Mouse (Mus musculus) forebrain, embryonic 14.5 days (tissue): ENCODE data around the gene Ryk. TPM values are rescaled to one million over a fixed set of nuclear protein-coding genes. Genes with fewer than 3 reads are reported as not detected.

Experiments
- ATAC-seq: fragments of 200-750 bp; cut with Nextera tagmentation; 2 replicates; pipeline ENCODE4 v1.8.0; 2017; ENCODE audit warnings: mild to moderate bottlenecking, moderate library complexity
- DNase-seq: peaks from one replicate; pipeline ENCODE4 v3.0.0-alpha.2; 2015; ENCODE audit warnings: low spot score
- H3K27ac ChIP-seq: fragments of 300-500 bp; sonication (generic); 2 replicates; pipeline ENCODE4 v1.5.1; 2014; ENCODE audit warnings: low read depth, mild to moderate bottlenecking, control low read depth, low read length, moderate library complexity
- H3K27me3 ChIP-seq: fragments of 300-500 bp; sonication (generic); replicated peaks from 2 replicates; pipeline ENCODE4 v1.6.1; 2014; ENCODE audit warnings: low read length, control low read depth, mixed read lengths; ENCODE audit not compliant: control insufficient read depth, insufficient read depth
- H3K36me3 ChIP-seq: fragments of 300-500 bp; sonication (generic); 2 replicates; pipeline ENCODE4 v1.6.1; 2014; ENCODE audit warnings: low read length, control low read depth; ENCODE audit not compliant: control insufficient read depth, insufficient read depth
- H3K4me1 ChIP-seq: fragments of 300-500 bp; sonication (generic); 2 replicates; pipeline ENCODE4 v1.6.1; 2014; ENCODE audit warnings: antibody characterized with exemption, low read length, control low read depth; ENCODE audit not compliant: control insufficient read depth, insufficient read depth
- H3K4me2 ChIP-seq: fragments of 300-500 bp; sonication (generic); 2 replicates; pipeline ENCODE4 v1.6.1; 2014; ENCODE audit warnings: mild to moderate bottlenecking, control low read depth, low read length
- H3K4me3 ChIP-seq: fragments of 300-500 bp; sonication (generic); 2 replicates; pipeline ENCODE4 v1.5.1; 2014; ENCODE audit warnings: low read depth, low read length, control low read depth
- H3K9ac ChIP-seq: fragments of 300-500 bp; sonication (generic); 2 replicates; pipeline ENCODE4 v1.6.1; 2014; ENCODE audit warnings: mild to moderate bottlenecking, low read length, control low read depth, moderate library complexity
- H3K9me3 ChIP-seq: fragments of 300-500 bp; sonication (generic); replicated peaks from 2 replicates; pipeline ENCODE4 v1.6.1; 2016; ENCODE audit warnings: low read length, control low read depth, mixed read lengths; ENCODE audit not compliant: control insufficient read depth
- WGBS: fragments of 180-500 bp; shearing (Covaris S2); extraction: QIAGEN DNeasy Blood & Tissue Kit; methylation state at CpG from one replicate; pipeline ENCODE4 v1.1.7; 2014; 5-methylcytosine and 5-hydroxymethylcytosine counted together
- polyA plus RNA-seq: library from polyadenylated mRNA; unstranded; fragments of >200 nt; fragmentation: Nextera tagmentation; extraction: Ambion mirVana; gene quantifications from 2 replicates; pipeline ENCODE4 v1.2.1, GENCODE M21; 2014

Gene Ryk
- polyA plus RNA-seq, 1 experiment from 2014 or later = 16.8 TPM

DNA sequence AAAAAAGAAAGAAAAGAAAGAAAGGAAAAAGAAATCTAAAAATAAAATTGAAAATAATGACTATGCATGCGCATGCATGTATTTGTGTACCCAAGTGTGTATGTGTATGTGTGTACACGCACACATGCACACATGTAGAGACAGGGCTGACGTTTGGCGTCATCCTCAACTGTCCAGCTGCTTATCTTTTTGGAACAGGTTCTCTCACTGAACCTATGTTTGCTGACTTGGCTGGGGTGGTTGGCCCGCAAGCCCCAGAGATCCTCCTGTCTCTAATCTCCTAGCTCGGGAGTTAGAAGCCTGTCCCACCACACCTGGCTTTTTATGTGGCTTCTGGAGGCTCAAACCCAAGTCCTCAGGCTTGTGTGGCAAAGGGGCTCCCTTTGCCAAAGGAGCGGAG is 6.1 kb upstream of the Ryk start:
- no peak overlapping the region for H3K4me2 ChIP-seq
- no peak overlapping the region for H3K4me3 ChIP-seq
- DNase-seq = no peak
- H3K27me3 ChIP-seq = no peaks in the 10 kb centered on the region
- ATAC-seq = no peak
- 86% methylated on average over 7 of the region's 7 CpGs for WGBS
- H3K36me3 ChIP-seq = no peaks in the 10 kb centered on the region
- no peak overlapping the region for H3K9ac ChIP-seq
- H3K9me3 ChIP-seq = no peaks in the 10 kb centered on the region
- no peaks in the 10 kb centered on the region for H3K4me1 ChIP-seq
- no peak overlapping the region for H3K27ac ChIP-seq

- 92% methylated on average over 4 of the region's 4 CpGs for WGBS
- H3K27me3 ChIP-seq = no peaks in the 10 kb centered on the region
- H3K9me3 ChIP-seq = no peaks in the 10 kb centered on the region
- DNase-seq = no peak
- H3K27ac ChIP-seq = no peak overlapping the region
- H3K9ac ChIP-seq = no peak overlapping the region
- no peaks in the 10 kb centered on the region for H3K36me3 ChIP-seq
- no peak overlapping the region for H3K4me3 ChIP-seq
- H3K4me2 ChIP-seq = no peak overlapping the region
- ATAC-seq = no peak
- H3K4me1 ChIP-seq = peaks cover 10% of the 10 kb centered on the region
Observed at GRCm38 (mm10) chr9:102831541-102831940, 3.2 kb upstream of the Ryk start.

GRCm38 (mm10) chr9:102834414-102834741 is 339 bp upstream of the Ryk start:
- Histone ChIP-seq H3K36me3 (no peaks in the 10 kb centered on the region), H3K4me2 (peak overlapping the region; percentile 75), H3K4me1 (peaks cover 20% of the 10 kb centered on the region), H3K27me3 (no peaks in the 10 kb centered on the region), H3K9me3 (no peaks in the 10 kb centered on the region), H3K4me3 (peak overlapping the region; percentile 92), H3K27ac (peak overlapping the region; percentile 90; the same call in 1 of the 2 replicates), H3K9ac (peak overlapping the region; percentile 97)
- ATAC-seq = no peak
- 15% methylated on average over 10 of the region's 10 CpGs for WGBS
- no peak for DNase-seq

GRCm38 (mm10) chr9:102836279-102836678 is 1.6 kb downstream of the Ryk start:
- peak overlapping the region; percentile 97; the same call in 1 of the 2 replicates for H3K9ac ChIP-seq
- H3K4me3 ChIP-seq = peak overlapping the region; percentile 92
- H3K4me2 ChIP-seq = peak overlapping the region; percentile 75
- DNase-seq = no peak
- no peak overlapping the region for H3K27ac ChIP-seq
- no peaks in the 10 kb centered on the region for H3K27me3 ChIP-seq
- no peak for ATAC-seq
- peaks cover 31% of the 10 kb centered on the region for H3K4me1 ChIP-seq
- H3K9me3 ChIP-seq = no peaks in the 10 kb centered on the region
- H3K36me3 ChIP-seq = no peaks in the 10 kb centered on the region
- WGBS = 35% methylated on average over 9 of the region's 9 CpGs

DNA sequence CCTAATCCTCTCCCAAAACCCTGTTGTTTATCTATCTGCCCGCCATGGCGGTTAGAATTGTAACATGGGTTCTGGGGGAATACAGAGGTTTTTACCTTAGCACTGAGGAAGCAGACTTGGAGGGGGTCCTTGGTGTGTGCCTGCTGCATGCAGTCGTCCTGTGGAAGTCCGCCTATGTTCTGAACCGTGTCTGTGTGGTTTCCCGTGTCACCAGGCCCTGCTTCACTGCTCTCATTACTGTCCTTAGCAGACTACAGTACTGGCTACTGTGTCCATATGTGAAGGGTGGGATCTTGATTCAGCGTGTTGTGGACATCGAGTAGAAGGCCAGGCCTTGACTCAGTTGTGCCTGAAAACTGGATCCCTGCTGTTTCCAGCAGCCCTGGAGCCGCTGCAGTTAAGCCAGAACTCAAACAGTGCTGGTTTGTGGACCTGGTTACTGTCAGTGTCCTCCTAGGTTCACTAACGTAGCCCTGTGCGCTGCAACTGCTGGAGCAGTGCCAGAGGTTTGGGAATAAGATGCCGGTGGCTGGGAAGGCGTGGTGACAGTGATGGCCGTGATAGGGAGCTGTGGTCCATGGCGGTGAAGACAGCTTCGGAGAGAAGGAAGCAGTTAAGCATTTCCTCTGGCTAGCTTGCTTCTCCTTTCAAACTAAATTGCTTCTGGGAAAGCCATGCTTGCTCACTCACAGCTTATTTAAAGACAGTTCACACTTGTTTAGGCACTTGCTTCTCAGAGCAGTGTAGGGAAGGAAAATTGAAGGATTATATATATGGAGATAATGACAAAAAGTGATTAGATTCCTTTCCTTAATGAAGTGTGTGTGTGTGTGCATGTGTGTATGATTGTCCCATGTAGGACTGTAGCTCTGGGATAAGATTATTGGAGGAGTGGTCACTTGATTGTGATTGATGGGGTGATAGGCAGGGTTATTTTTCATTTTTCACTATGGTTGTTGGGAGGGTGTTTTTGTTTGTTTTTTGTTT is 6.4 kb downstream of the Ryk start:
- DNase-seq (peak; percentile 42), ATAC-seq (no peak)
- Histone ChIP-seq H3K27me3 (no peaks in the 10 kb centered on the region), H3K9me3 (no peaks in the 10 kb centered on the region), H3K9ac (peak overlapping the region; percentile 21; the same call in 1 of the 2 replicates), H3K27ac (no peak overlapping the region), H3K4me2 (no peak overlapping the region), H3K36me3 (no peaks in the 10 kb centered on the region), H3K4me1 (peaks cover 44% of the 10 kb centered on the region), H3K4me3 (no peak overlapping the region)
- WGBS = 28% methylated on average over 16 of the region's 16 CpGs

DNA sequence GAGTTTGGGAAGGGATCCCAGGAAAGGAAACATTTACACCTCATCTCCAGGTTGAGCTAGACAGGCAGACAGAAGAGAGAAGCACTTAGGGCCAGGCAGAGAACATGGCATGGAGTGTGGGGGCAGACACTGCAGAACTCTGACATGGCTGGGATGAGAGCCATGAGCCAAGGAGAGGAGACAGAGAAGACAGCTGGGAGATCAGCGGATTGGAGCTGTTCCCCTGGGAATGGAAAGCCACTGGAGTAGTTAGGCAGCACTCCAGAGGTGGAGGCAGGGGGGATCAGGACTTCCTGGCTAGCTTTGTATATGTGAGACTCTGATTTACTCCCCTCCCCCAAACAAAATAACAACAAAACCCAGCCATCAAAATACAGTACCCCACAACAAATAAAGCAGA is 7.1 kb downstream of the Ryk start:
- H3K4me3 ChIP-seq = no peak overlapping the region
- H3K36me3 ChIP-seq = no peaks in the 10 kb centered on the region
- H3K27me3 ChIP-seq = no peaks in the 10 kb centered on the region
- no peak overlapping the region for H3K9ac ChIP-seq
- ATAC-seq (no peak), DNase-seq (no peak)
- peaks cover 41% of the 10 kb centered on the region for H3K4me1 ChIP-seq
- H3K27ac ChIP-seq = no peak overlapping the region
- H3K4me2 ChIP-seq = no peak overlapping the region
- 29% methylated on average over 1 of the region's 1 CpGs for WGBS
- H3K9me3 ChIP-seq = no peaks in the 10 kb centered on the region

GRCm38 (mm10) chr9:102842498-102842897 is 7.8 kb downstream of the Ryk start:
- H3K36me3 ChIP-seq = no peaks in the 10 kb centered on the region
- H3K4me3 ChIP-seq = no peak overlapping the region
- H3K27ac ChIP-seq = no peak overlapping the region
- DNase-seq (peak; percentile 39), ATAC-seq (peak; percentile 51; the same call in 1 of the 2 replicates)
- no peak overlapping the region for H3K9ac ChIP-seq
- H3K27me3 ChIP-seq = no peaks in the 10 kb centered on the region
- H3K9me3 ChIP-seq = no peaks in the 10 kb centered on the region
- H3K4me2 ChIP-seq = no peak overlapping the region
- 28% methylated on average over 8 of the region's 8 CpGs for WGBS
- H3K4me1 ChIP-seq = peaks cover 37% of the 10 kb centered on the region

DNA sequence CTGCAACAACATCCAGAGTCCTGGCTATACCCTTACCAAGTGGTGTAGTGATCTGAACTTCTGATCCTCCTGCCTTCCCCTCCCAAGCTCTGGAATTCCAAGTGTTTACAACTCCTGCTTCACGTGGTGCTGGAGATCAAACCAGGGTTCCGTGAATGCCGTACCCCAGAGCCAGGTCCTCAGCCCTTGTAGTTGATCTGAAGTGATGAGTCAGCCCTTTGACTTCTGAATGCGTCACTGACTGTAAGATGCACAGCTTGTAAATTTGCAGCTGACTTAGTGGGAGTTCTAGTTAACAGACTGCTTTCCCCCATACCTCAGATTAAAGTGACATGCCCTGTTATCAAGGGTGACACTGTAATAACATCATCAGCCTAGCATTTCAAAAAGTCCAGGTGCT is 8.9 kb downstream of the Ryk start:
- peaks cover 39% of the 10 kb centered on the region for H3K4me1 ChIP-seq

DNA sequence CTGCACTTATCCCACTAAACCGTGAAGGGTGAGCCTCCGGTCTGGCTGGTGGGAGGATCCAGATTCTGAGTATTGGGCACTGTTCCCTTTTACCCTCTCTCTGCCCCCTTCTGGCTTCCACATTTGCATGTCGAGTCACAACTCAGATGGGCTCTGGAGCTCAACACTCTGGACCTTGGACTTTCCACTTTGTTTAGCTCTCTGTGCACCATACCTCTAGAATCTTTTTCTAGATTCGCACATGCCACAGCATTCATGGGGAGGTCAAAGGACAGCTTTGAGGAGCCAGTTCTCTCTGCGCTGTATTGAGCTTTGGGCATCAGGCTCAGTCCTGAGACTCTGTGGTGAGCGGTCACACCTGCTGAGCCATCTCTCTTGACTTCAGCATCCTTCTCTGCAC is 11.1 kb downstream of the Ryk start:
- DNase-seq (no peak), ATAC-seq (no peak)
- Histone ChIP-seq H3K36me3 (no peaks in the 10 kb centered on the region), H3K4me2 (no peak overlapping the region), H3K9me3 (no peaks in the 10 kb centered on the region), H3K27me3 (no peaks in the 10 kb centered on the region), H3K4me1 (peaks cover 30% of the 10 kb centered on the region), H3K4me3 (no peak overlapping the region), H3K9ac (no peak overlapping the region), H3K27ac (no peak overlapping the region)
- WGBS = 78% methylated on average over 6 of the region's 6 CpGs

More for the DNA sequence above, 8.9 kb downstream of the Ryk start:
- no peaks in the 10 kb centered on the region for H3K9me3 ChIP-seq
- no peaks in the 10 kb centered on the region for H3K36me3 ChIP-seq
- no peaks in the 10 kb centered on the region for H3K27me3 ChIP-seq
- WGBS = 62% methylated on average over 4 of the region's 4 CpGs
- no peak overlapping the region for H3K4me2 ChIP-seq
- H3K4me3 ChIP-seq = no peak overlapping the region
- ATAC-seq = no peak
- H3K9ac ChIP-seq = no peak overlapping the region
- DNase-seq = no peak
- no peak overlapping the region for H3K27ac ChIP-seq
